Mouse (Mus musculus) c-Kit-positive CD71-positive TER-119-positive erythroid progenitor cells, embryonic 14.5 days (primary cell): Measurements from ENCODE around the gene Dusp28.
A peak's percentile ranks its signal among the peaks of the same experiment; 100 is the strongest.
"Not testable (repeated sequence)": the region's sequence is repeated elsewhere in the genome, so short reads cannot be mapped to it uniquely, and the experiment has no call there.

Experiments used
- DNase-seq: peaks from one replicate; pipeline ENCODE4 v3.0.0-alpha.2; 2013; ENCODE audit warnings: low spot score

Dusp28 gene

GRCm38 (mm10) chr1:92937797-92938196 lies 31.0 kb downstream of the Dusp28 start:
- DNase-seq, result no peak

GRCm38 (mm10) chr1:92939746-92940145 lies 33.0 kb downstream of the Dusp28 start:
- no peak for DNase-seq

GRCm38 (mm10) chr1:92943219-92943989 lies 36.6 kb downstream of the Dusp28 start:
- no peak for DNase-seq

GRCm38 (mm10) chr1:92947966-92948365 lies 41.2 kb downstream of the Dusp28 start:
- no peak for DNase-seq

GRCm38 (mm10) chr1:92949426-92949825 lies 42.6 kb downstream of the Dusp28 start:
- peak; percentile 28 for DNase-seq

- DNase-seq, result no peak
Measured at GRCm38 (mm10) chr1:92950607-92951006, 43.8 kb downstream of the Dusp28 start, which contains the start of gene Gpr35. Gene Gpr35, plus strand, starts transcription at chr1:92950865.

- no peak for DNase-seq
Measured at GRCm38 (mm10) chr1:92953641-92954040, 46.9 kb downstream of the Dusp28 start.

- not testable (repeated sequence) for DNase-seq
Measured at GRCm38 (mm10) chr1:92956571-92957335, 50.0 kb downstream of the Dusp28 start.
